Mouse (Mus musculus): ENCODE data around the gene Psen2.

The Psen2 gene

DNA sequence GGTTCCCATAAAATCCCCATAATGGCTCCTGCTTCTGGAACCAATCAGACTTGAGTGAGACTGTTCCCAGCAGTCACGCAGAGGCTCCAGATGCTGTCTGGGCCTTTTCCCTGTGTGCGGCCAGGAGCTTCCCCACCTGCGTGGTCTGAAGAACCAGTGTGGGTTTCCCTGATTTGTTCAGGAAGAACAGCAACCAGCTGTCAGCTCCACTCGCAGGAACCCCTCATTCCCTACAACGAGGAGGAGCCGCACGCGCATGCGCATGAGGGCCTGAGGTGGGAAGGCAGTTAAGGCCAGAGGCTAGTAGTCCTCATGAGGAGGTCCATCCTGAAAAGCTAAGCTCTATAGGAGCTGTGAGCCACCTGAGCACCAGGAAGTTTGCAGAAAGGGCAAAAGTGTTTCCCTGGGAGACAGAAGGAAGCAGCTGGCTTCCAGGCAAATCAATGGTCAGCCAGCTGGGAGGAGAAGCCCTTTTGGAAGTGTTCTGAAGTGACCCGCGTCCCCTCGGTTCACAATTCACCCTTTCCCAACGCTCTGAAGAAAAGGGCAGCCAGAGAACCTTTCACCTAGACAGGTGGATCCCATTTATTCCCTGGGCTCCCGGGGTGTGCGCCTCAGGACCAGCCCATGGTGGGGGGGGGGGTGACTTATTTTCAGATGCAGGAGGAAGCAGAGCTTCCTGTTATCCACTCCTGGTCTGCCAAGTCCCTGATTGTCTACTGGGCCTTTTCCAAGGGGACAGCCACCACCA, 23.0 kb upstream of the Psen2 start:
- ChIA-PET CTCF (interaction anchor here in 1 of 4 experiments (0.8 to 2.0 kb wide), 4 partner anchors 17 to 121 kb away, joined by 3 to 8 read pairs (median 3); no protein-coding TSS in a partner anchor), POLR2A (interaction anchor here in 2 of 4 experiments (0.6 to 3.8 kb wide), 23 partner anchors 9 to 737 kb away, joined by 3 to 22 read pairs (median 4); partner anchors contain the start of gene Itpkb (in 1 of the 2))

- POLR2A ChIA-PET, result interaction anchor here in 3 of 4 experiments (0.5 to 3.8 kb wide), 28 partner anchors 9 to 477 kb away, joined by 3 to 22 read pairs (median 4); no protein-coding TSS in a partner anchor
- CTCF ChIA-PET, result interaction anchor here in 3 of 4 experiments (0.6 to 1.5 kb wide), 7 partner anchors 15 to 151 kb away, joined by 3 to 6 read pairs (median 4); no protein-coding TSS in a partner anchor
Observed at GRCm38 (mm10) chr1:180283813-180284768, 20.9 kb upstream of the Psen2 start.

GRCm38 (mm10) chr1:180282581-180282980, 19.3 kb upstream of the Psen2 start:
- CTCF ChIA-PET, result interaction anchor here in 1 of 4 experiments (0.6 kb wide), 1 partner anchor 103 kb away, joined by 3 read pairs; no protein-coding TSS in a partner anchor
- POLR2A ChIA-PET, result interaction anchor here in 3 of 4 experiments (0.6 to 2.2 kb wide), 6 partner anchors 13 to 532 kb away, joined by 3 to 5 read pairs (median 3); no protein-coding TSS in a partner anchor

GRCm38 (mm10) chr1:180279648-180280047, 16.4 kb upstream of the Psen2 start:
- ChIA-PET CTCF (interaction anchor here (0.6 to 2.2 kb wide), 12 partner anchors 11 to 655 kb away, joined by 3 to 8 read pairs (median 4); partner anchors contain the start of gene Psen2 (in 1 of the 4)), POLR2A (interaction anchor here (0.6 to 5.5 kb wide), 54 partner anchors 10 to 645 kb away, joined by 3 to 55 read pairs (median 4); partner anchors contain the start of genes Itpkb (in 2 of the 4) and Sde2 (in 1 of the 4))

GRCm38 (mm10) chr1:180277563-180277962, 14.3 kb upstream of the Psen2 start:
- CTCF ChIA-PET, result interaction anchor here in 2 of 4 experiments (0.8 to 2.9 kb wide), 6 partner anchors 9 to 145 kb away, joined by 3 to 13 read pairs (median 4); no protein-coding TSS in a partner anchor

GRCm38 (mm10) chr1:180274725-180275308, 11.6 kb upstream of the Psen2 start:
- ChIA-PET CTCF (no interaction called here), POLR2A (interaction anchor here in 1 of 4 experiments (0.7 kb wide), 1 partner anchor 9 kb away, joined by 3 read pairs; no protein-coding TSS in a partner anchor)

More at GRCm38 (mm10) chr1:180277563-180277962, 14.3 kb upstream of the Psen2 start:
- POLR2A ChIA-PET, result interaction anchor here in 2 of 4 experiments (0.6 to 5.5 kb wide), 23 partner anchors 8 to 145 kb away, joined by 3 to 55 read pairs (median 4); no protein-coding TSS in a partner anchor

DNA sequence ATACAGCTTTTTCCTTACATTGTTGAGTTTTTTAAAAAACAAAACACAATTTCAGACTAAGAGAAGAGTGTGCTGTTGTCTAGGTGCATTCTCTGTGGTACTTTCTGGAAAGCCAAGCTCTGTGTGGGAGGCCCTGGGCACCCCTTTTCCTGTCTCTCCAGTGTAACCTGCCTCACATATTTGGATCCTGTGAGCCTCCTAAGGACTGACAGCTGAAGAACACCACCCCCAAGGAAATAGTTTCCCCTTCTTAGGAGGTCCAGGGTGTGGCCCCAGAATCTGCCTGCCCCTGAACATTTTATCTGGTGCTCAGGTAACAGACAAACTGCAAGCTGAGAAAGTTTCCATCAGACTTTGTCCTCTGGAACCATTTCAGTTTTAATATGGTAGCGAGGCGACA, 5.8 kb upstream of the Psen2 start:
- CTCF ChIA-PET, result interaction anchor here (0.5 to 4.3 kb wide), 87 partner anchors 8 to 495 kb away, joined by 3 to 107 read pairs (median 5); partner anchors contain the start of genes Stum (in 2 of the 4) and Itpkb (in 1 of the 4)
- POLR2A ChIA-PET, result interaction anchor here in 3 of 4 experiments (0.5 to 2.6 kb wide), 28 partner anchors 8 to 215 kb away, joined by 3 to 27 read pairs (median 4); partner anchors contain the start of genes Itpkb (in 1 of the 3) and Stum (in 1 of the 3)

- CTCF ChIA-PET, result interaction anchor here (0.5 to 4.3 kb wide), 93 partner anchors 9 to 495 kb away, joined by 3 to 107 read pairs (median 4); partner anchors contain the start of genes Stum (in 2 of the 4) and Itpkb (in 1 of the 4)
- POLR2A ChIA-PET, result interaction anchor here in 3 of 4 experiments (0.5 to 2.6 kb wide), 32 partner anchors 9 to 215 kb away, joined by 3 to 27 read pairs (median 4); partner anchors contain the start of genes Itpkb (in 1 of the 3) and Stum (in 1 of the 3)
Observed at GRCm38 (mm10) chr1:180268249-180269031, 5.2 kb upstream of the Psen2 start.

GRCm38 (mm10) chr1:180267151-180267550, 3.9 kb upstream of the Psen2 start:
- ChIA-PET POLR2A (interaction anchor here in 2 of 4 experiments (1.0 to 2.6 kb wide), 10 partner anchors 10 to 154 kb away, joined by 3 to 27 read pairs (median 6); no protein-coding TSS in a partner anchor), CTCF (interaction anchor here (0.7 to 4.3 kb wide), 22 partner anchors 11 to 497 kb away, joined by 3 to 107 read pairs (median 14); partner anchors contain the start of gene Itpkb (in 1 of the 4))

DNA sequence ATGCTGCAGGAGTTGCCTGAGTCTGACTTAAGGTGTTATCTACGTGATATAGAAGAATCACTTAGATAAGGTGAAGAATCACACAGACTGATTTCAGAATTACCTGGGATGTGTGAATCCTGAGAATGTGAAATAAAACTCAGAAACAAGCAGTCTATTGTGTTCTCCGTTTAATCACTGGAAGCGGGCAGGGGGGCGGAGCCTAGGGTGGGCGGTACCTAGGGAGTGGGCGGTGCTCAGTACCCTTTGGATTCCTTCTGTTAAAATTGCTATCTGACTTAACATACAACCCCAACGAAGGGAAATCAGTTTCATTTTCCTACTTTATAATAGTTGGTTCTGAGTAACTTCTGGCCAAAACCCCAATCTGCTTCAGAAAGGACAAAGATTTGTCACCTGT, 2.2 kb upstream of the Psen2 start:
- ChIA-PET CTCF (interaction anchor here in 1 of 4 experiments (4.3 kb wide), 1 partner anchor 141 kb away, joined by 96 read pairs; no protein-coding TSS in a partner anchor), POLR2A (interaction anchor here in 1 of 4 experiments (0.6 kb wide), 1 partner anchor 773 kb away, joined by 3 read pairs; no protein-coding TSS in a partner anchor)

DNA sequence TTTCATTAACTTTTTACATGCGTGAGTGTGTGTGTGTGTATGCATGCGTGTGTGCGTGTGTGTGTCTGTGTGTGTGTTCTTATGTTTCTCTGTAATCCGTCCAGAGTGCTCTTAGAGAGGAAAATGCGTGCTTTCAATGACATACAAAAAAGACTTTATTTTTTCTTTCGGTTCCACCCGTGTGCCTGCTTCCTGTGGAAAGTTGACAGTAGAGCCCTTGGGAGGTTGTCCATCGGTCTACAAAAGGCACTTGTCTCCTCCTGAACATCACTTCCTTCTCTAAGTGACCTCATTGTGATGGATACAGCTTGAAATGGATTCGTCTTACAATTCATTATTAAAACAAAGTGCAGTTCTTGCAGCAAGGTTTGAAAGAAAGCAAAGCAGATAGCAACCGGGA, 1.6 kb upstream of the Psen2 start:
- ChIA-PET POLR2A (interaction anchor here in 1 of 4 experiments (0.6 kb wide), 1 partner anchor 773 kb away, joined by 3 read pairs; no protein-coding TSS in a partner anchor), CTCF (no interaction called here)

DNA sequence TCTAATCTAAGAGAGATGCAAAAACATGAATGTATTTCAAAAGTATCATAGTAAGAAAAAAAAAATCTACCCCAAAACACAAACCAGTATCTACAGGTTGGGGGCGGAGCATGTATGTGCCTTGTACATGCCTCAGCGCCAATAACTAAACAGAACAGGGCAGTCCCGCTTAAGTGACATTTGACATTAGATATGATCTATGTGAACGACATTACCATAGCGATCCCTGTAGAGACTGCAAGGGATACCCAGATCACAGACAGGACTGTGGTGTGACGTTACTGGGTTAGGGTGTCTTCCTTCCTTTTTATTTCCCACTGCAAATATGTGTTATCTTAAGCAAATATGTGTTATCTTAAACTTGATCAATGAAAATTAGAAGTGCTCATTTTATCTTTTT, 1.2 kb upstream of the Psen2 start:
- ChIA-PET POLR2A (no interaction called here), CTCF (interaction anchor here in 1 of 4 experiments (0.6 to 1.2 kb wide), 2 partner anchors 158 to 214 kb away, joined by 3 to 10 read pairs; no protein-coding TSS in a partner anchor)

- CTCF ChIA-PET, result interaction anchor here in 2 of 4 experiments (0.6 to 2.6 kb wide), 7 partner anchors 18 to 507 kb away, joined by 3 to 21 read pairs (median 3); no protein-coding TSS in a partner anchor
- POLR2A ChIA-PET, result interaction anchor here in 1 of 4 experiments (0.6 kb wide), 1 partner anchor 24 kb away, joined by 4 read pairs; no protein-coding TSS in a partner anchor
Observed at GRCm38 (mm10) chr1:180261857-180262570, 1.2 kb downstream of the Psen2 start.

DNA sequence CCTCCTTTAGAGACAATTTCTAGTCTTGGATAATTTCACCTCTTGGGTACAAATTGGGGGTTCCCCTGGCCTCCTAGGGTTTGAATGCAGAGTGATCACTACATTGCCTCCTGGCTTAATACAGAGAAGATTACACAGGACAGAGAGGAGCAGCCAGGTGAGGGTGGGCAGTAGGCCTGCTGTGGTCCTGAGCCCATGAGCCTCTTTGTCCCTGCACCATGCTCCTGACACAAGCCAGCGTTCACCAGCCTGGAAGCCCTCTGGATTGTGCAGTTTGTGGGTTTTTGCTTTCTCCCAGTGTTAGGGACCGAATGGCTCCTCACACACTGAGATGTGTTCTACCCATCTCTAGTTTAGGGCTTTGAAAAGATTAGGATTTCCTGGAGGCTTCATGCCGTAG, 1.8 kb downstream of the Psen2 start:
- ChIA-PET CTCF (interaction anchor here in 1 of 4 experiments (1.0 to 2.6 kb wide), 3 partner anchors 31 to 501 kb away, joined by 3 to 17 read pairs (median 3); no protein-coding TSS in a partner anchor), POLR2A (no interaction called here)

GRCm38 (mm10) chr1:180260886-180261285, 2.4 kb downstream of the Psen2 start:
- ChIA-PET POLR2A (no interaction called here), CTCF (no interaction called here)

DNA sequence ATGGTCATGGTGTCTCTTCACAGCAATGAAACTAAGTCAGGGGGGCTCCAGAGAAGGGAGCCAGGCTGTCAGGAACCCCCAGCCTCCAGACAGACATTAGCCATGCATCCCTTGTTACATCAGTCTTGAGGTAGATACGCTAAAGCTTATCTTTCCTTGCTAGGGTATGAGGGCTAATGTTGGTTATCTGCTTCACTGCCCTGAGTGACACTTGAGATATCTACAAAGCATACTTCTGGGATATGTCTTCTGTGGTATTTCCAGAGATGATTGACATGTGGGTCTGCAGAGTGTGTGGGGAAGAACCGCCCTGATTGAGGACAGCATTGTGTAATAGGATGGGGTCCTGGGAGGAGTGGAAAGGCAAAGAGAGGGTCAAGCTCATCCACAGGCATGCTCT, 3.5 kb downstream of the Psen2 start:
- ChIA-PET CTCF (no interaction called here), POLR2A (interaction anchor here in 1 of 4 experiments (1.0 kb wide), 1 partner anchor 59 kb away, joined by 3 read pairs; no protein-coding TSS in a partner anchor)

All from embryonic stem cell, embryonic (primary cell).